Mouse (Mus musculus): ENCODE data around the gene Trim33. TPM values are rescaled to one million over a fixed set of nuclear protein-coding genes. Genes with fewer than 3 reads are reported as not detected.

The Trim33 gene
- polyA plus RNA-seq, 1 experiment from 2014 or later = 29.7 TPM

GRCm38 (mm10) chr3:103405871-103406765 is 127.0 kb downstream of the Trim33 start:
- 77% methylated on average over 11 of the region's 11 CpGs for WGBS
- Histone ChIP-seq H3K36me3 (no peaks in the 10 kb centered on the region), H3K27ac (0 out of 2 replicates have a peak overlapping the region, but pooled peaks have one; percentile 4), H3K4me2 (no peak overlapping the region), H3K9ac (no peak overlapping the region), H3K9me3 (replicated peaks) (no peaks in the 10 kb centered on the region), H3K27me3 (no peaks in the 10 kb centered on the region), H3K4me1 (peaks cover 3% of the 10 kb centered on the region; the same call in 1 of the 2 replicates), H3K4me3 (replicated peaks) (no peak overlapping the region)
- ATAC-seq (replicated peaks; ENCODE audit: low FRiP score) = no peak

Other genes starting within 250 kb of the Trim33 start
- gene Nras, start 221.0 kb upstream of the Trim33 start, polyA plus RNA-seq (2015; fragmentation: Nextera tagmentation; extraction: Ambion mirVana) = 107 and 111 TPM in 2 replicates
- gene Ampd1, start 205.3 kb upstream of the Trim33 start, polyA plus RNA-seq (2015; fragmentation: Nextera tagmentation; extraction: Ambion mirVana) = 0.70 and 1.9 TPM in 2 replicates
- 4.2 and 4.4 TPM in 2 replicates for gene Dennd2c, start 176.7 kb upstream of the Trim33 start, polyA plus RNA-seq (2015; fragmentation: Nextera tagmentation; extraction: Ambion mirVana)
- gene Bcas2, start 107.6 kb upstream of the Trim33 start, polyA plus RNA-seq (2015; fragmentation: Nextera tagmentation; extraction: Ambion mirVana) = 189 and 197 TPM in 2 replicates

Measured in kidney, embryonic 15.5 days (tissue).